Mouse (Mus musculus) E14TG2a.4 (cell line): ENCODE measurements around the gene Nrip3.

Experiments
- CTCF ChIP-seq: conservative IDR thresholded peaks from 2 replicates; pipeline ENCODE4 v1.5.1; 2014; ENCODE audit warnings: low read length
- NANOG ChIP-seq: IDR thresholded peaks from 2 replicates; pipeline ENCODE4 v1.6.1; 2014; ENCODE audit warnings: borderline replicate concordance, low read length, mixed read lengths
- POU5F1 ChIP-seq: IDR thresholded peaks from 2 replicates; pipeline ENCODE4 v1.6.1; 2014; ENCODE audit warnings: low read length, borderline replicate concordance

- TF ChIP-seq CTCF (no peak), POU5F1 (no peak), NANOG (no peak)
These were observed 58.7 kb downstream of the Nrip3 start for GRCm38 (mm10) chr7:109723114-109723513.
